Mouse (Mus musculus) inflammation-experienced regulatory T-cells (primary cell): ENCODE measurements around the gene Il10. TPM values are rescaled to one million over a fixed set of nuclear protein-coding genes. Genes with fewer than 3 reads are reported as not detected.

Experiments used
- polyA plus RNA-seq, 2 experiments: library from polyadenylated mRNA; unstranded; fragments of 100-300 nt; shearing (Covaris generic); gene quantifications; one replicate each; pipeline ENCODE4 v1.2.1; 2017

The Il10 gene
- polyA plus RNA-seq, result 10 to 100 TPM in 1 of 2 experiments, 1 to 10 TPM in 1; 2.5 to 20.6 TPM

GRCm38 (mm10) chr1:131019492-131020098 is at the start of gene Il10:
Il10 (plus strand) TSS chr1:131019845.

Other genes starting within 250 kb of the Il10 start
- under 1 TPM; 0.24 to 0.29 TPM for gene Fcamr, start 218.9 kb upstream of the Il10 start, polyA plus RNA-seq
- 1 to 10 TPM in 1 of 2 experiments, under 1 TPM in 1; 0.73 to 3.3 TPM for gene Pigr, start 193.2 kb upstream of the Il10 start, polyA plus RNA-seq
- gene Fcmr, start 154.2 kb upstream of the Il10 start, polyA plus RNA-seq, result 10 to 100 TPM in 1 of 2 experiments, 1 to 10 TPM in 1; 8.0 to 29.2 TPM
- gene Il24, start 132.4 kb upstream of the Il10 start, polyA plus RNA-seq, result not detected
- not detected for gene Il20, start 108.4 kb upstream of the Il10 start, polyA plus RNA-seq
- gene Il19, start 79.7 kb upstream of the Il10 start, polyA plus RNA-seq, result not detected
- gene Mapkapk2, start 78.0 kb downstream of the Il10 start, polyA plus RNA-seq, result 100 to 1,000 TPM; 127 to 156 TPM
- gene Dyrk3, start 118.5 kb downstream of the Il10 start, polyA plus RNA-seq, result under 1 TPM; 0.29 to 0.49 TPM
- gene Eif2d, start 133.3 kb downstream of the Il10 start, polyA plus RNA-seq, result 100 to 1,000 TPM in 1 of 2 experiments, 10 to 100 TPM in 1; 73.0 to 104 TPM
- 100 to 1,000 TPM; 392 to 518 TPM for gene Rassf5, start 225.4 kb downstream of the Il10 start, polyA plus RNA-seq